Mouse (Mus musculus) liver, embryonic 14.5 days (tissue): ENCODE measurements around the gene Otogl.

ENCODE experiments used
- CTCF ChIP-seq: IDR thresholded peaks from 2 replicates; pipeline ENCODE4 v1.5.1; 2016; ENCODE audit warnings: antibody characterized with exemption, low read depth, control low read depth
- EP300 ChIP-seq: IDR thresholded peaks from 2 replicates; pipeline ENCODE4 v1.6.1; 2016; ENCODE audit warnings: antibody characterized with exemption, low read depth

GRCm38 (mm10) chr10:107906453-107906852 lies 5.5 kb downstream of the Otogl start:
- TF ChIP-seq CTCF: no peak
- no peak for TF ChIP-seq EP300
